Mouse (Mus musculus) erythroblast, embryonic 14.5 days (primary cell): Measurements from ENCODE around the gene Ano8.

Source experiments
- GATA1 ChIP-seq: IDR thresholded peaks from 2 replicates; pipeline ENCODE4 v1.6.1; 2012; ENCODE audit warnings: low read length, inconsistent platforms, mixed read lengths
- TAL1 ChIP-seq: IDR thresholded peaks from 3 replicates; pipeline ENCODE4 v1.6.1; 2012; ENCODE audit warnings: low read length, inconsistent platforms, mixed read lengths

DNA sequence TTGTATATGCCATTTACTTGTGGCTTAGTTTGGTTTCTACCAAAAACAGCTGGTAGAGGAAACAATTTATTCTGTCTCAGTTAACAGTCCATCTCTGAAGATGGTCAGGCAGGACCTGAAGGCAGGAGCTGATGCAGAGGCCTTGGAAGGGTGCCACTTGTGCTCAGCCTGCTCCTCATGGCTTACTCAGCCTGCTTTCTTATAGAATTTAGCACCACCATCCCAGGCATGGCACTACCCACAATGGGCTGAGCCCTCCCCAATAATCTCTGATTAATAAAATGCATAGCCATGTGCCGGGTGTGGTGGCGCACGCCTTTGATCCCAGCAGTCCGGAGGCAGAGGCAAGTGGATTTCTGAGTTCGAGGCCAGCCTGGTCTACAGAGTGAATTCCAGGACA lies 19.6 kb downstream of the Ano8 start:
- TF ChIP-seq TAL1, result no peak
- no peak for TF ChIP-seq GATA1
